Mouse (Mus musculus) lung, adult 18-20 months (tissue): ENCODE data around the gene Adpgk.
A peak's percentile ranks its signal among the peaks of the same experiment; 100 is the strongest.
"Not testable (repeated sequence)": the region's sequence is repeated elsewhere in the genome, so short reads cannot be mapped to it uniquely, and the experiment has no call there.

ENCODE experiments used
- DNase-seq, 2 experiments: peaks; one replicate each; pipeline ENCODE4 v3.0.0; 2022; ENCODE audit warnings: mixed read lengths in 2 of 2

Adpgk gene

DNA sequence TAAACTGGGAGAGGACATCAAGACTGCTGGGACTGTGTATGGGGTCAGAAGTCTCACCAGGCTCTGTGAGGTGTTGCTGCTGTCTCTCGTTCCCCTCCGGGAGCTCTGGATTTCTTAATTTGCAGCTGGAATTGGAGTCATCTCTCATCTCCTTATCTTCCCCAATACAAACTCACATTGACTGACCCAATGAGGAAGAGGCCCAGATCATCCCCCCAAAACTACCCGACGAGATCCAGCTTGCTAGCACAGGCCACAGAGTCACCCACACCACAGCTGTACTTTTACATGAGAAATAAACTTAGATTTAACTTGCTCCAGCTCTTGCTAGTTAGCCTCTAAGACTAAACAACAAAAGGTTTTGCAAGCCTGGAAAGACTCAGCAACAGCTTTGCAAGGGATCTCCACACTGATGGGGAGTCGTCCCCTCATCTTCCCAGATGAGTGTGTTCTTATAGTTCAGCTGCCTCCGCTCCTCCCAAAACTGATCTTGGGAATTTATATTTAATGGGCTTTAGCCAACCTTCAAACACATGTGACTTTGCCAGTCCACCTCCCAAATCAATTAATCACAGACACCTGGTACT lies 1.7 kb upstream of the Adpgk start:
- DNase-seq: no peak

- no peak for DNase-seq
These were observed 532 bp downstream of the Adpgk start for GRCm38 (mm10) chr9:59291688-59292492.

DNA sequence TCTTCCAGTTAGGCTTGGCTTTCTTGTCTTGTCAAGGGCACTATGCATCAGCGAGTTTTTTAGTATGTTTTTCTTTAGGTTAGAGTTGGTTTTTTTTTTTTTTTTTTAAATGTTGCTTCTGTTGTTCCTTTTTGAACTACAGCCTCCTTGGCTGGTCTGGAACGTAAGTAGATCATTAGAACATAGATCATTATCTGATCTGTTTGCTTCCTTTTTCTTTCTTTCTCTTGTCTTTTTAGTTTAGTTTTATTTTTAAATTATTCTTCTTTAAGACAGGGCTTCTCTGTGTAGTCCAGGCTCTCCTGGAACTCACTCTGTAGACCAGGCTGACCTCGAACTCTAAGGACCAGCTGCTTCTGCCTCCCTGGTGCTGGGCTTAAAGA lies 1.1 kb downstream of the Adpgk start:
- no peak for DNase-seq

DNA sequence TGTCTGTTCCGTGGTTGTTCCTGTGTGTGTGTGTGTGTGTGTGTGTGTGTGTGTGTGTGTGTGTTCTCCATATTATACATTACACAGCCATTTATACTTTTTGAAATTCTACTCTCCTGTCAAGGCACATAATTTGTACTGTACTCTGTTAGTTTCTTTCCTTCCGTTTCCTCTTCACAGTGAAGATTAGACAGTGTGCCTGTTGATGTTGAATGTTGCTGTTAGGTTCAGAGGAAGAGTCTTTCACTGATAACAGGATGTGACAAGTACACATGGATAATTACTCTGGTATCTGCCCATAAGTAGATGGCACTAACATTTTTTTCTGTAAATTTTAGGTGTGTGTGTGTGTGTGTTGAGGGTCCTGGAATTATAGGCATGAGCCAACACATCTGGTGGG lies 5.1 kb downstream of the Adpgk start:
- DNase-seq: no peak

- DNase-seq: no peak
These were observed 16.5 kb downstream of the Adpgk start for GRCm38 (mm10) chr9:59307890-59308289.

GRCm38 (mm10) chr9:59310582-59311283 lies 19.4 kb downstream of the Adpgk start:
- DNase-seq: no peak

- no peak for DNase-seq
These were observed 19.9 kb downstream of the Adpgk start for GRCm38 (mm10) chr9:59311284-59311670.

GRCm38 (mm10) chr9:59316206-59316605 lies 24.8 kb downstream of the Adpgk start:
- no peak for DNase-seq

DNA sequence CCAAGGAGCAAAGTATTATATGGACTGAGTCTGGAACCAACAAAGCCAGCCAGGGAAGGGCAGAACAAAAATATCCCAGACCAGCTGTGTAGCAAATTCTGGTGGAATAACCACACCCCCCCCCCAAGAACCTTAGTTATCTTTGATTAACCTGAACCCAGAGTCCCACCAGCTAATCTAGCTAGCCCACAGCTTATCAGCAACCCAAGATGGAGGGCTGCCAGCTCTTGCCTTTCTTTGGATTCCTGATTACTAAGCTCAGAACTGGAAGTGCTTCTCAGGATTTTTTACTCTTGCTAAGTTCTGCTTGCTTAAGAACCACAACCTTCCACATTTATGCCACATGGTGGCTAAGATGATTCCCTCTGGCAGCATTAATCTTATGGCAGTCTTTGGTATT lies 33.0 kb downstream of the Adpgk start:
- DNase-seq: no peak

- DNase-seq: no peak
These were observed 38.7 kb downstream of the Adpgk start for GRCm38 (mm10) chr9:59330055-59330454.

DNA sequence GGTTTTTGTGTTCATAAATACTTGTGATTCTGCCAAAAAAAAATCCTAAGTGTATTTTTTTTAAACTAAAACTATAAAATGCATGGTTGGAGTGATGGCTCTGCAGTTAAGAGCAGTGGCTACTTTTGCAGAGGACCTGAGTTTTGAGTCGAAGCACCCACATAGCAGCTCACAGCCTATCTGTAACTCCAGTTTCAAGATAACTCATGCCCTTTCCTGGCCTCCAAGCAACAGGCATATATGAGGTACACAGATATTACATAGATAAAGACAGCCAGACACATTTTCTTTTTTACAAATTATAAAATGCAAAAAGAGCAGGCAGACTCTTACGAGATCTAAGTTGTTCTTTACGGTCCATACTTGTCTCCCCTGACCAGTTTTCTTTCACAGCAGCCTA lies 45.2 kb downstream of the Adpgk start:
- no peak for DNase-seq

DNA sequence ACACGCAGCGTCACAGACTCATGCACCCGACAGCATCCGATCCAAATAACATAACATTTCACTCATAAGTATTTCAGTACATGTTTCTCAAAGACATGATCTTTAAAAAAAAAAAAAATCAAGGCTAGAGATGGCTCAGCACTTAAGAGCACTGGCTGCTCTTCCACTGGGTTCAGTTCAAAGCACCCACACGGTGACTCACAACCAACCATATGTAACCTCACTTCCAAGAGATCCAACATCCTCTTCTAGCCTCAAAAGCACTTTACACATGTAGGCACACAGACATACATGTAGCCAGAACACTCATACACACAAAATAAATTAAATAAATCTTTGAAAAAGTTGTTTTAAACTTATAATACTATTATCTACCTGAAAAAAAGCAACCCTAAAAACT lies 46.5 kb downstream of the Adpgk start:
- no peak for DNase-seq

- no peak for DNase-seq
These were observed 47.1 kb downstream of the Adpgk start for GRCm38 (mm10) chr9:59338411-59338810.

DNA sequence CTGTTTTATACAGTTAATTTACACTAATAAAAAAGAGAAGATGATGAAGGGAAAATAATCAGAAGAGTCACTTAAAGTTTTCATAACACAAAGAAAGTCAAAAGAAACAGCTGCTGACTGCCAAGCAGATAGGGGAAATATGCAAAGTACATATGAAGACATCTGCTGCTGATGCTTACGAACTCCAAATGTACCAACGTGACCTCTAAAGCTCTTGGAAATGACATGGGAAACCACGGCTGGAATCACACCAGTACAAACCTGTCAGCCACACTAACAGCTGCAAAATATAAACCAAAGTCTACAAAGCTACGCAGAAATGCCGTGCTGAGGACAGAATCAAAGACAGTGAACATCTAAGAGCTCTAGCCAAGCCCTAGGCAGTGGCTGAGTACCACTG lies 47.7 kb downstream of the Adpgk start:
- DNase-seq: no peak

DNA sequence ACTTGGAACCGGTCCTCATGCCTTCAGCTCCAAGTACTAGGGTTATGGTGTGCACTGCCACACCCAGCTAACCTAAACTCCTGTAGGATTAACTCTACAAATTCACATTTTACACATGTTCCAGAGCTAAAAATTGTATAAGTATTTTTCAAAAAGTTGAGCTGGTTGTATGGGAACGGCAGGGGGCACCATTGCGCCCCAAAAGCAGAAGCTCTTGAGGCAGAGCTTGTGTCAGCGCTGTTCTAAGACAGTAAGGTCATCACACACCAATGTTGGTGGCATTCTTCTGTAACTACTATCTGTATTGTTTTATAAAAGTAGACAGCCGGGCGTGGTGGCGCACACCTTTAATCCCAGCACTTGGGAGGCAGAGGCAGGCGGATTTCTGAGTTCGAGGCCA lies 48.6 kb downstream of the Adpgk start:
- DNase-seq: peak in 1 of 2 experiments; percentile 5

DNA sequence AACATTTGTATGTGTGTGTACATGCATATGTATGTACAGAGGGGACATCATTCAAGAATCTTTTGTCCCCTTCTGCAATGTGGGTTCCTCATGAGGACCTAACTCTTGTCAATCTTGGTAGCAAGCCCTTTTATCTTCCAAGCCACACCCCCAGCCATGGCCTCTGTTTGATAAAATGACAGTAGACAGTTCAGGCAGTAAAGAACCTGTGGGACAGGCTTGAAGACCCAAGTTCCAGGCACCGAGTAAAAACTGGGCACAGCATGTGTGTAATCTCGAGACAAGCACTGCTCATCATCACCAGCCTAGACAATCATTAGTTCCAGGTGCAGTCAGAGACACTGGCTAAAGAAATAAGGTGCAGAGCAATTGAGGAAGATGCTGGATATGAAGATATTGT lies 54.8 kb downstream of the Adpgk start:
- no peak for DNase-seq

- DNase-seq: no peak
These were observed 61.4 kb downstream of the Adpgk start for GRCm38 (mm10) chr9:59352586-59353252.

GRCm38 (mm10) chr9:59353253-59353639 lies 61.9 kb downstream of the Adpgk start, which contains the start of gene Bbs4:
Gene Bbs4, minus strand, starts transcription at chr9:59353508.
- DNase-seq: peak; percentile 96 to 97

GRCm38 (mm10) chr9:59358041-59358440 lies 66.7 kb downstream of the Adpgk start:
- DNase-seq: not testable (repeated sequence)

- not testable (repeated sequence) for DNase-seq
These were observed 69.1 kb downstream of the Adpgk start for GRCm38 (mm10) chr9:59360487-59360886.

GRCm38 (mm10) chr9:59369220-59369619 lies 77.9 kb downstream of the Adpgk start:
- DNase-seq: no peak

DNA sequence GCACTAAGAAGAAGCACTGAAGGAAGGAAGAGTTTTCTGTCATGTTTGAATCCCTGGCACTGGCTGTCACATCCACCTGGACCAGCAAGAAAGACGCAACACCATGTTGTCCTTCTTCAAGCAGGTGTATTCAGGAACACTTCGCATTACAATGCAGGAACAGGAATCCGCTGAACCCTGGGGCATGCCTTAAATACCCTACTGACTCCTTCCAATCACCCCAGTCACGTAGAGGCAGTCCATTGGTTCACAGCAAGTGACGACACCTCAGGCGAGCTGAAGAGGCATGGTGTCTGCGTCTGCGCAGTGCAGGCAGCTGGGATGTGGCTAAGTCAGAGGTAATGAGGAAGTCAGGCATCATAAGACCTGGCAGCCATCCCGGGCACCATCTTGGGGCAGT lies 78.3 kb downstream of the Adpgk start:
- no peak for DNase-seq
